Mouse (Mus musculus): Measurements from ENCODE around the gene Fhad1.
A peak's percentile ranks its signal among the peaks of the same experiment; 100 is the strongest.

Fhad1 gene

DNA sequence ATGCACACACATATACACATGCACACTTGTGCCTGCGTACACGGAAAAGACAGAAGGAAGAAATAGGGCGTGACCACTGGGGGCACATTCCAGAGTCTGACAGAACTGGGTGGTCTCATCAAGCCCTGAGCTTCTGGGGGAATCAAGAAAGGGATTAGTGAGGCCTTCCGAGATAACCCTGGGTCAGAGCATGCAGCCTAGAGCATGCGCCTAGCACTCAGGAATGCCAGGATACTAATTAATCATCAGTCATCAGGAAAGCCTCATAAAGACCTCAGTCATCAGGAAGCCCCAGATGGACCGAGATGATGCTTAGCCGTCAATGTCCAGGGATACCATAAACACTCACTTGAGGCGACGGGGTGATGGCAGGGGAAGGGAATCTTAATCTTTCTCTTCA is 135.0 kb downstream of the Fhad1 start:
- DNase-seq = no peak

DNA sequence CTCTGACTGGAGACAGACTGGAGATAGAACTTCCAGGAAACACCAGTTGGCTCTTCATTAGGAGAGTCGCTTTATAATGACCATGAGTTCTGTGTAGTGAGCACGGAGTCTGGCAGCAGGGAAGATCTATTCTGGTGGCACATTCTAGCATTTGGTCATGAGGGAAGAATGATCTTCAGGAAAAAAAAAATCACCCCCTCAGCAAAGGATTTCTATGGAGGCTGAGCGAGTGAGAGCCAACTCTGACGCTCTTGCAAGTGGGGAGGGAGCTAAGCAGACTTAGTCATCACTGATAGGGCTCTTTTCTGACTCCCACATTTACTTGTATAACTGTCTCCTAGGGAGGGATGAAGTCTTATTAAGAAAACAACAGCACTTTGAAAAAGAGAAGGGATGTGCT is 135.8 kb downstream of the Fhad1 start:
- no peak for DNase-seq

DNA sequence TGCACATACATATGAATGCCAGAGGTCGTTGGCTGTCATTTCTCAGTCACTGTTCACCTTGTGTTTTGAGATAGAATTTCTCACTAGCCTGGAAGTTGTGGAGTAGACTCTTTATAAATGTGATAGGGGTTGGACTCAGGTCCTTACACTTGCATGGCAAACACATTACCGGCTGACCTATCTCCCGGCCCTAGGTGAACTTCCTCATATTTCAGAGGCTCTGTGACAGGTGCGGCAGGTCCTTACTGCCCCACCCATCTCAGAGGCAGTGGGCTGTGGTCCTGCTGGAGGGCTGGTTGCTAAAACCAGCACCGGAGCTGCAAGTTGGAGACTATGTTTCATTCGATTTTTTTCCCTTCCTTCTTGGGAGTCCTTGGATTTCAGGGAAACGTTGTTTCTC is 136.3 kb downstream of the Fhad1 start:
- DNase-seq = no peak

DNA sequence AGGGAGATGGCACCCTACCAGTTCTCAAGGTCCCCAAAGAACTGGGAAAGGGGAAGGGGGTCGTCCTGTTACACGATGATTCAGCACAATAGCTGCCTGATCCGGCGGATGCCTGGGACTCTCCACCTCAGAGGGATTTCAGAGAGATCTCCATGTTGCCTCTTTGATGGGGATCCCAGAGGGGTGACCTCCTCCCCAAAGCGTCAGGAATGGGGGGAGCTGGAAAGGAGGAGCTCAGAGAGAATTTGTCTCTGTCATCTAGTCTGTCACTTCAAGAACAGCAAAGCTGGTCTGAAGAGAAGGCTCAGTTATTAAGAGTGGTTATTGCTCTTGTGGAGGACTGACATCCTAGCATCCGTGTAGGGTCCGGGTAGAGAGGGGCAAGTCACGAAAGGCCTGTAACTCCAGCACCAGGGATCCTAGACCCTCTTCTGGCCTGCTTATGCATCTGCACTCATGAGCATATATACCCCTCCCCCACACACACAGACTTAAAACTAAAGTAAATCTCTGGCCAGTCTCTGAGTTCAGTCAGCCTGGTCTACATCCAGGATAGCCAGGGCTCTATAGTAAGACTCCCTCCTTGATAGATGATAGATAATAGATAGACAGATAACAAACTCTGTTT is 139.3 kb downstream of the Fhad1 start:
- no peak for DNase-seq

DNA sequence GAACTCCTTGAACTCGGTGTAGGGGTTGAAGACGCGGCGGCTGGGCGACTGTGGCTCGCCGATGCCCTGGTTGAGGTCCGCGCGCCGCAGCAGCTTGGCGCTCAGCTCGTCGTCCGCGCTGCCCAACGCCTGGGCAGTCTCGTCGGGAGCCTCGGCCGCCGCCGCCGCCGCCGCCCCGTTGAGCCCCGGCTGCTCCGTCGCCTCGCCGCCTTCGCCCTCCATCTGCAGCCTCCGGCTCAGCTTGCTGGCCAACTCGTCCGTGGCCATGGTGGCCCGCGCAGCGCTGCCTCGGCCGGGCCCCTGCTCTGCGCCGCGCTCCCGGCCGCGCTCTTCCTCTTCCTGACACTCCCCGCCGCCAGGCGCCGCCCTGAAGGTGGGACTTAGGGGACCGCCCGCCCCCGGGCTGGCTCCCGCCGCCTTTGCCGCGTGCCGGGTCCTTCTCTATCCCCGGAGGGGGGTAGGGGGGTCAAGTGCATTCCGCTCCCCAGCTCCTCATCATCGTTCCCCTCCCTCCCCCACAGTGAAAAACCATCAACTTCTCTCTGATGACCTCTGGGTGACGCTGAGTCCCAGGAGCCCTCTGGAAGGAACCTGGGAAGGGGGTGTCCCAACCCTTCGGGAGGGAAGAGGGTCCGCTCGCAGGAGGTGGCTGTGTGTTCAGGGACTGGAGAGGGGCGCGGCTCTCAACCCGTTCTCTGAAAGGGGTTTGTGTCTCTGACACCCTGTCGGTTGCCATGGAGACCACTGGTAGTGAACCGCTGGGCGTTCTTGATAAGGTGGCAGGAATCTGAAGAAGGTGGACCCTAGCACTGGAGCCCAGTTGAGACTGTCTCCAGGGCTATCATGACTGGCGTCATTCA is 140.1 kb downstream of the Fhad1 start, which contains the start of gene Efhd2:
TSS of gene Efhd2 (minus strand) at position 320 of the 860 bp plus-strand sequence.
- DNase-seq = peak; percentile 83

DNA sequence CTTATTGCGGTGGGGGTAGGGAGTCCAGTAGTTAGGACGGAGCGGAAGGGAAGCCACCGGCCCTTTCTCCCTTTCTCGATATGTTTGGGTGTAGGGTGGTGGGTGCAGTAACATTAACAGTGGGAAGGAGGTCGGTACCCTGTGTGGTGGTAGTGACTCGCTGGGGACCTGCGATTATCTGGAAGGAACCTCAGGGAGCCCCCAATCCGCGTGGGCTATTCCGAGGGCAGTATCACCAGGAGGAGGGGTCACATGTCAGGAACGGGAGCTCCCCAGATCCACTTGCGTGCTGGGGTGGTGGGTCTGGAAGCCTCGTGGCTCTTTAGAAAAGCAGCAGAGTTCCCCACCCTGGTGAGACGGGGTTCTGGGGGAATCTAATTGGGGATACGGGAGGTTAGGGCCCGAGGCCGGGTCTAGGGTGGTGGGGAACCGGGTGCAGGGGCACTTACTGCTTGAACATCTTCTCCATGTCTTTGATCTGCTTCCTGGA is 140.7 kb downstream of the Fhad1 start:
- no peak for DNase-seq

DNA sequence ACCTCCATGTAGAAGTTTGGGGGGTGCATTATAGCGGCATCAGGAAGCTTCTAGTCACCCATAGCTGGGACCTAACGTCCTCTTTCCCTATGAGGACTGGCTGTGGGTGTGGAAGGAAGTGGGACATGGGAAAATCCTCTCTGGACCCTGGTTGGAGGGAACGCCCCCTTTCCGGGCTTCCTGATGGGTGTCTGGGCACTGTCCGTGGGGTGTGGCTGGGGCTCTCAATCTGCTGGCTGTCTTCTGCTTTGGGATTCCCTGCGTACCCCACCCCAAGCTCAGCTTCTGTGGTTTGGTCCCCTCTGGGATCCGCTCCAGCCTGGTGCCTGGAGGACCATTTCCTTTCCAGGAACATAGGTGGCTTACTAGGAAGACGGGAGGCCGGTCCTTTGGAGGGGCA is 141.9 kb downstream of the Fhad1 start:
- no peak for DNase-seq

DNA sequence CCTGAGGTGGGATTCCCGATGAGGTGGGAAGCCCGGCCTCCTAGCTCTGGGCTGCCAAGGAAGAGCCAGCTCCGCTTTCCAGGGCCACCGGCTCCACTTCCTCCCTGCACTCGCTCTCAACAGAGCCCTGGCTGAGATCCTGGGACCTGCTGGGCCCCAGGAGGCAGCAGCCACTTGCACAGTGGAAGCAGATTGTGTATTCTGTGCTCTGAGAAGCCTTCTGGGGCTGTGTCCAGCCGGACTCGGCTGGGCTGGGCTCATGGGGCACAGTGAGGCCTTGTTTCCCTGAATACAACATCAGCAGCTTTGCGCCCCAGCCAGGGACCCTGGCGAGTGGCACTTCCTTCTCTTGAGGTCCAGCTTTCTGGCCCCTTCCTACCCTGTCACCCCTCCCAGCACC is 143.0 kb downstream of the Fhad1 start:
- DNase-seq = no peak

DNA sequence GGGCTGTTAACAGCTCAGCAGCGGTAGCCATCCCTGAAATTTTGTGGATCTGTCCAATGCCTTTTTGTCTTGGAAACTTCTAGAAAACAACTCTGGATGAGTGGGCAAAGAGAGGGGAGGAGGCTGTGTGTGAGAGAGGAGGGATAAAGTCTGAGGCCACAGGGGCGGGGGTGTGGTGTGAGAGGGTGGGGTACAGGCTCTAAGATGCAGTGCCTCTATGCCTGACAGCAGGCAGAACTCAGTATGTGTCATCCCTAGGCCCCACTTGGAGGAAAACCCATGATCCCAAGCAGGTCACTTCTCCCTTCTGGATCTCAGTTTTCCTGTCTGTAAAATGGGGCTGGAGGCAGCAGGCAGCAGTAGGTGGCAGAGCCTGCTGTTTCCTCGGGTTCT is 143.6 kb downstream of the Fhad1 start:
- no peak for DNase-seq

DNA sequence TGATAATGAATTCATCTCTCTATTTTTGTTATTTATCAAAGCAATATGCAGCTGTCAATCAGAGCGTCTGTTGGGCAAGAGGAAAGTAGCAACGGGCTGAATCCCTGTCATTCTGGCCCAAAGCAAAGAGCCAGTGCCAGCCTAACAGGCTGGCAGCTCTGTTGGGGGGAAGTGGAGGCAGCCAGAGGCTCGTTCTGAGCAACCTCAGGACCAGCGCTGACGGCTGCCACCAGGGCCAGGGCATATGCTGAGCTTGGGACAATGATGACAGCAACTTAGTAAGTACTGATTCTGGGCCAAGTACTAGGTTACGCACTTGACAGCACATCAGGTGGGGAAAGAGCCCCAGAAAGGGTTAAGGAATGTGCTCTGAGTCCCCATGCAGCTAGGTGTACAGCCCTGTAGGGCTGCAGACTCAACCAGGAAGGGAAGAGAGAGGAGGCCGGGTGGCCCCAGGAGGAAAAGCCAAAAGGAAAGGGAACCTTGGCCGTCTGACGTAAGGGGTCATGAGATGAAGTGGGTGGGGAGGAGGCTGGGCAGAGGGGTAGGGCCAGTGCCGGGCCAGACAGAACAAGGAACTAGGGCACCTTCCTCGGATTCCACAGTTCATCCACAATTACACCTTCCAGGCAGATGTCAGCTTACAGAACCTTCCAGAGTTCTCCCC is 144.1 kb downstream of the Fhad1 start:
- peak; percentile 77 for DNase-seq

DNA sequence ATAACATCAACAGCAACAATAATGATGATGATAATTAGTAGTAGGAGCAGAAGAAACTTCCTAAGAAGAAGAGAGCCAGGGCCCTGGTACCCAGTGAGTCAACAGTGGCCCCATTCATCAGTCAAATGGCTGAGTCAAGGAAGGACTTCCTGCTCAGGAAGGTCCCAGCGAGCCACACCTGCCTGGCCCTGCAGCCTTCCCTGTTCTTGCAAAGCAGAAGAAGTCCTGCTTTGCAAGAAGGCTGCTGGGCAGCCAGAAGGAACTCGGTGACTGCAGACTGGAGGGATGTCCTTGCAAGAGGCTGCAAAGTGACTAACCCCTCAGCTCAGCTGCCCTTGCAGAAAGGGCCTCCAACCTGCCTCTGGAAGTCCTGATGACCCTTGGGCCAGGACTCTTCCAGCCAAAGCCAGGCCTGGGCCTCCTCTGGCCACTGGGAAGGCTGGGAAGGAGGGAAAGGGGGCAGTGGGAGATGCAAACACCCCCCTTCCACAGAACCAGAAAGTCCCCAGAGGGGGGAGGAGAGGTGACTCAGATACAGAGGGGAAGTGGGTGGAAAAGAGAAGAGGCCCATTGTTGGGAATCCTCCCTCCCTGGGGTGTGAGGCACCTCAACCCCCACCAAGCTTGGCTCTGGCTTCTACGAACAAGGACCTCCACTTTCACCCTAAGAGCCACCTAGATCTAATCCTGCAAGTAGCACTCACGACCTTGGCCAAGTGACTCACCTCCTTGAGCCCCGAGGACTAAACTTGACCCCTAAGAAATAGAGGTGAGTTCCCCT is 145.3 kb downstream of the Fhad1 start:
- no peak for DNase-seq

DNA sequence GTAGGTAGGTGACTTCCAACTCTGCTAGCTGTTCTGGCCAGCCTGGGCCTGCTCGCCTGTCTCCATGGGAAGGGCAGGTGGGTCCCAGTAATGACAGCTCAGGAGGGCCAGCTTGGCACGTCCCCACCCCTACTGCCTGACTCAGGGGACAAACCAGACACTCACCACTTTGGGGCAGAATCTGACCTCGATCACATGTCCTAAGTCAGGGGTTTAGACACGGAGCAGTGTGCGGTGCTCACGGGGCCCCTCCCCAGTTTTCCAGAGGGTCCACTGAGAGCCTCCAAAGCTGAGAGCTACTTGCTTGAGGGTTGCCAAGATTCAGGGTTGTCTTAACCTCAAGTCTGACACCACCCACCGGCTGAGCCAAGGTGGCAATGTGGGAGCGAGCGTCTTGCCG is 146.8 kb downstream of the Fhad1 start:
- DNase-seq = no peak

DNA sequence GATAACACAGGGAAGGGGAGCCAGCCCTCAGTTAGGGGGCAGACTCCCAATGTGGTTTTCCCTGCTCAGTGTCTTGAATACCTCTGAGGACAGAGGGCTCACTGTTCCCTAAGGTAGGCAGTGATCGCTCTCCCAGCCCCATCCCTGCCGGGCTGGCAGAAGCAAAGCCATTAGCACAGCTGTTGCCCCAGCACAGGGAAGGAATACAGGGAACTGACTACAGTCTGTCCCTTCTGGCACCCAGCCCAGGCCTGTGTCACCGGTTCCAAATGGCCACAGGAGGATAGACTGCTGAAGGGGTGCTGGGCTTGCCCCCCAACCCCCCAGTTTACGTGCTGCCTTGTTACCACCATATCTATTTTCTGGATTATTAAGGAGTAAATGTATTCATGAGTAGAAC is 147.4 kb downstream of the Fhad1 start:
- peak; percentile 48 for DNase-seq

DNA sequence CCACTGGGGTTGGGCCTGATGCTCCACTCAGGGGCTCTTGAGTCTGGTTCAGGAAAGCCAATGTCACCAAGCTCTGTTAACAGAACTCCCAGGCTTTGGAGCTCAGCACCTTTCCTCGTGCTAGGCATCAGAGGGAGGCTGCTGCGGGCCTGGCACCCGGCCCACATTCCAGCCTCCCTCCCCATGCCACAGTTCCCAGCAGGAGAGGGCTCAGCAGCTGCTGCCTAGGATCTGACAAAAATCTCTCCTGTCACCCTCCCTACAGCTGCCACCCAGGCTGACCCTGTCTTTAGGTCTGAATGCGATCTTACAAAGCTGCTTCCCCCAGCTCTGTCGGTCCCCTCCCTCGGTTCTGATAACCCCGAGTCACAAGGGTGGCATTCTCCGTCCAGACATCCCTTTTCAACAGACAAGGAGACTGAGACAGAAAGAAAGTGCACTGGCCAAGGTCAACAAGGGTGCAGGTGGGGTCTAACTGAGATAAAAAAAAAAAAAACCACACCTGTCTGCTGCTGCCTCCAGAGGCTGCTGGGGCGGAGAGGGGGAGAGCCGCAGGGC is 147.9 kb downstream of the Fhad1 start:
- peak; percentile 65 for DNase-seq

DNA sequence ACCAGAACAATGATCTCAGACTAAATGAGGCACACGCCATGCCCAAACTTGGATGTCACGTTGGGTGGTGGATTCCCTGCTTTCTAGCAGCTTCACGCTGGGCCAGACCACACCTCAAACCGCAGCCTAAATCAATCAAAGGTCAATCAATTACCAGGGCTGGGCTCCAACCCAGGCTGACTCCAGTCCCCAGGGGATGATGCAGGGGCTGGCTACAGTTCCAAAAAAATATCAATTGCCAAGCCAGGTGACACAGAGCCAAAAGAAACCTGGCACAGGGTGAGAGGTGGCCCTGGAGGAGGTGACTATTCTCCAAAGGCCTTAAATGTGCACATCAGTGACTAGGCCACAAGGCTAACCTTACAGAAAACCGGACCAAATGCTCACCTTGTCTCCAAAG is 149.3 kb downstream of the Fhad1 start:
- peak; percentile 49 for DNase-seq

DNA sequence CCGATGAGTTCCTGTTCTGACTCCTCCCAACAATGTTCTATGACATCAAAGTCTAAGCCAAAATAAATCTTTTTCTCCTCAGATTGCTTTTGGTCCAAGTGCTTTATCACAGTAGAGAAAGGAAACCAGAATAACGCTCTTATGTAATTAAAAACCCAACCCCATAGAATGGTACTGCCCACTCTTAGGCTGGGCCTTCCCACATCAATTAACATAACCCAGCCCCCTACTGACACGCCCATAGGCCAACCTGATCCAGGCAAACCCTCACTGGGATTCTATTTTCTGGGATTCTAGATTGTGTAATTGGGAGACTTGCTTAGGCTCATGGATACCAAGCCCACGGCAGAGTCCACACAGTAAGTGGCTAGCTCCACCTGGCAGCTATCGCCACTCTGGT is 149.9 kb downstream of the Fhad1 start:
- DNase-seq = no peak

DNA sequence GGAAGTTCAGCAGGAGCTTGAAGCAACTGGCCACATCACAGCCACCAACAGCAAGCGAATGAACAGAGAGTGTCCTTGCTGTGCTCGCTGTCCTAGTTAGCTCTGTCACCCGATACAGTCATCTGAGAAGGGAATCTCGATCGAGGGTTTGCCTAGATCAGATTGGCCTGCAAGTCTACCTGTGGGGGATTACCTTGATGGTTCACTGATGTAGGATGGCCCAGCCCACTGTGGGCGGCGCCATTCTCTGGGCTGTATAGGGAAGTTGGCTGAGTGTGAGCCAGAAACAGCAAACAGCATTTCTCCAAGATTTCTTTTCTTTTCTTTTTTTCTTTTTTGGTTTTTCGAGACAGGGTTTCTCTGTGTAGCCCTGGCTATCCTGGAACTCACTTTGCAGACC is 150.4 kb downstream of the Fhad1 start:
- DNase-seq = no peak

DNA sequence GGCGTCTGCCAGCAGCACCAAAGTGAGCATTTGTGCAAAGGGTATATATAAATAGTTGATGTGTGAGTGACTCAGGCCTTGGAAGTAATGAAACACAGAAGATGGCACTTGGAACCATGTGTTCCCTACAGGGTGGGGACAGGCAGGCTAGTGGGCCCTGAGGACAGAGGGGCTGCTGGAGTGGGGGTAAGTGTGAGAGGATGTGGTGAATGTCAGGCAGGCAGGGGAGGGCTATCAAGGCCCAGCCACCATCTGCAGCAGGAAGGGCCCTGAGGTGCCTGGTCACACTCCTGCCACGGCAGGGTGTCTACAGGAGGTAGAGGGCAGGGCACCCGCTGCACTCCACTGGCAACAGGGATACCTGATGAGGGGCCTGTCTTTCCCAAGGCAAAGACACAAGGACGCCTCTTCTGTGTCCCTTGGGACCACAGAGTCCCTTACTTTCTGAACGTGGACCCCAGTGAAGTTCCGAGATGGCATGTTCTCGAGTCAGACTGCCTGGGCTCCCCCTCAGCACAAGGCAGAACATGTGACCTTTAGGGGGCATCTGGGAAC is 151.1 kb downstream of the Fhad1 start:
- no peak for DNase-seq

DNA sequence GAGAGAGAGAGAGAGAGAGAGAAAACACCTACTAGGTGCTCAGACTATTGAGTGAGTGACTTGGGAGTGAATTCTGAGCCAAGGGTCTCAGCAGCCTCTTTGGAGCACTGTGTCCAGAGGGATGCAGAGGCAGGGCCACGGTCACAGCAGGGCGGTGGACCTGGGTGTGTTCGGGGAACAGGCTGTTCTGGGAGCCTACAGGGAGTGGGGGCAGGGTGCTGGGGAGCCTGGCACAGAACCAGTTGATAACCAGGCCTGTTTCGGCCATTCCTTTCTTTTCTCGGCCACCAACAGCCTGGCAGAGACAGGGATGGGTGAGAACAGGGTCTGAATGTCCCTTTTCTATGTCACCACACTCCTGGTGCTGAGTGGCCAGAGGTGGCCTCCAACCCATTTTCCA is 152.0 kb downstream of the Fhad1 start:
- no peak for DNase-seq

DNA sequence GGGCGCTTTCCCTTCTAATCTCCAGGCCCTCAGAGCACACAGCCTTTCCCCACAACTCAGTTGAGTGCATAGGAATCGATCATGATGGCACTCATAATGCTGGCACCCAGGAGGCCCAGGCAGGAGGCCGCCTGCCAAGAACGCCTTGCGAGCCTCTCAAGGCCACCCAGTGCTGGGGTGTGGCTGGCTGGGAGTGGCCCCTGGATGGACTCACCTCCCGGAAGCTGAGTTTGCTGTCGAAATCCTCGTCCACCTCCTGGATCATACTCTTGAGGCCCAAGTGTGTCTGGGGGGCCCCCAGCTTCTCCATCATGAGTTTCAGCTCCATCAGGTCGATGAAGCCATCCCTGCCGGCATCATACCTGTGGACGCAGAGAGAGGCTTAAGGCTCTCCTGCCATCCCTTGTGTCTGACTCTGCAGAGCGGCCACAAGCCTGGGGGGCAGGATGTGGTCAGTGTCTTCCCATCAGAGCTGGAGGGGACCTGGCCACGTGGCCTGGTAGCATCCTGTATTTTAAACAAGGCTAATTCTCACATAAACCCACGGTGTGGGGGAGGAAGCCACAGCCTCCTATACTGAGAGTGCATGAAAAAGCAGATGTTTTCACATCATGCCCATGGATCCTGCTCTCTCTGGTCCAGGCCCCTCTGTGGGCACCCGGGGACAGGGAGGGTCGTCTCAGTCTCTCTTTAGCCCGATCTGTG is 153.1 kb downstream of the Fhad1 start:
- no peak for DNase-seq

DNA sequence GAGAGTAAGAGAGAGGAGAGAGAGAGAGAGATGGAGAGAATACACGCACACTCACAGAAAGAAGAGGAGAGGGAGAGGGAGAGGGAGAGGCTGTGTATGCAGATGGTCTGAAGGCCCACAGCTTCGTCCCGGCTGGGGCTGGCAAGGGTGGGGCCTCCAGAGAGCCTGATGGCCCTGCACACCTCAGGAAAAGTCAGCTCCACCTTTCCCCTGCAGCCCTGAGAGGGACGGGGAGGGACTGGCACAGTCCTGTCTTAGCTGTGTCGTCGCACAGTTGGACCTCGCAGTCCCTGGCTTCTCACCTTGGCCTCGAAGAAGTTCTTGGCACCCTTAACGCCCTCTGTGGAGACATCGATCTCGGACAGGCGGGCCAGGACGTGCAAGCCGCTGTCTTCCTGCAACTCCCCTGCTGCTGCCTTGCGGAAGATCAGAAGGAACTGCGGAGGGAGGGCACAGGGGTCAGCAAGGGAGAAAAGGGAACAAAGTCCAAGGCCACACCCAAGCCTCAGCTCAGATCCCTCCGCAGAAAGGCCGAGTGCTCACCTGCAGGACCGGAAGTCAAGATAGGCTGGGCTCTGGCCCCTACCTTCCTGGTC is 154.5 kb downstream of the Fhad1 start:
- no peak for DNase-seq

Measured in kidney, adult 18-20 months (tissue).